In the genomic region with DNA sequence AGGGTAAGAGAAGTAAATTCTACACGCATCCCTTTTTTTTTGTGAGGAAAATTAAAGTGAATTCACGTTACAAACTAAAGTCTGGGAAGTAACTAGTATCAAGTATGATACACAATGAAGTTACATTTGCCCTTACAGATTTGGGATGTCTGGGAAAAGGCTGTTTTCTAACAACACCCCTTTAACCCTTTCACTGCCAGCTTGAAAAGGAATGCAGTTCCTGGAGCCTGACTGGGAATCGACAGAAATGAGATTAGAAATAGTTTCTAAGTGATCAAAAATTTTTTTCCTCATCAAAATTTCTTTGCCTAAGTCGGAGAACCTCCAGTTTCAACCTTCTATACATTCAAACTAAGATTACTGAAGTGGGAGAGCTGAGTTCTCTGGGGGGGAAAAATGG, we compare ENCODE assay signal across 8 mouse cellular contexts. TPM values are rescaled to one million over a fixed set of nuclear protein-coding genes. Genes with fewer than 3 reads are reported as not detected.
DNase-seq lines count a peak whose midpoint lies in the region; ATAC-seq and TF ChIP-seq lines count a peak whose summit lies in the region.

No protein-coding gene starts in this region.

- H3K4me2 ChIP-seq in heart, embryonic 15.5 days = peak overlapping the region; percentile 60

- no peaks in the 10 kb centered on the region for H3K36me3 ChIP-seq in heart, embryonic 15.5 days

- no peak for DNase-seq in layer of hippocampus, adult 2 months (ENCODE audit: low spot score in 2 of 2)
- no peak for DNase-seq in layer of hippocampus, adult 8-10 months (ENCODE audit: low spot score in 2 of 2)
- peak; percentile 47 for DNase-seq in mesoderm, embryonic 11.5 days (ENCODE audit: low read depth, low spot score)
- DNase-seq in thymus, postnatal 10 days (ENCODE audit: low spot score in 2 of 2) = no peak
- DNase-seq in kidney, adult 9 months = no peak
- no peak for DNase-seq in adrenal gland, postnatal 4 days (ENCODE audit: low spot score in 2 of 2)

- H3K9me3 ChIP-seq in heart, embryonic 15.5 days (replicated peaks) = no peaks in the 10 kb centered on the region

- peak overlapping the region; percentile 100 for H3K27ac ChIP-seq in layer of hippocampus, adult 2 months
- H3K27ac ChIP-seq in bone marrow macrophage, adult 2 months (ENCODE audit: insufficient read depth, low read depth, low read length) = no peak overlapping the region
- peak overlapping the region; percentile 94 for H3K27ac ChIP-seq in heart, embryonic 15.5 days

- H3K4me1 ChIP-seq in bone marrow macrophage, adult 2 months (ENCODE audit: control insufficient read depth, insufficient read depth, low read length) = peaks cover 8% of the 10 kb centered on the region
- H3K4me1 ChIP-seq in heart, embryonic 15.5 days (replicated peaks) = peaks cover 31% of the 10 kb centered on the region

- TF ChIP-seq POLR2A in bone marrow macrophage, adult 2 months (IDR thresholded peaks at IDR 0.05; ENCODE audit: borderline replicate concordance, low read depth, low read length) = no peak

- H3K9ac ChIP-seq in heart, embryonic 15.5 days = peak overlapping the region; percentile 97

- WGBS in heart, embryonic 15.5 days = 21% methylated on average over 4 of the region's 4 CpGs

- ATAC-seq in heart, embryonic 15.5 days (replicated peaks; ENCODE audit: insufficient number of reproducible peaks, insufficient read depth, low FRiP score, low read depth) = no peak

- no peaks in the 10 kb centered on the region for H3K27me3 ChIP-seq in heart, embryonic 15.5 days

- H3K4me3 ChIP-seq in layer of hippocampus, adult 2 months = peak overlapping the region; percentile 98
- H3K4me3 ChIP-seq in bone marrow macrophage, adult 2 months (ENCODE audit: insufficient read depth, low read length) = peak overlapping the region; percentile 97
- peak overlapping the region; percentile 91 for H3K4me3 ChIP-seq in heart, embryonic 15.5 days

- no peak for TF ChIP-seq CTCF in layer of hippocampus, adult 2 months (conservative IDR thresholded peaks at IDR 0.05)
- TF ChIP-seq CTCF in bone marrow macrophage, adult 2 months (IDR thresholded peaks at IDR 0.05; ENCODE audit: low read depth, low read length) = no peak

RNA-seq across cellular contexts. Expression of a gene that starts 0.9 kb away (rescaled TPM):
- total RNA-seq in layer of hippocampus, adult 2 months (2021) = 10 to 100 TPM; 77.8 to 80.9 TPM
- 10 to 100 TPM; 73.3 to 81.8 (median 74.5) TPM for total RNA-seq in layer of hippocampus, adult 8-10 months (2022)
- 114 and 117 TPM in 2 replicates for polyA plus RNA-seq in bone marrow macrophage, adult 2 months (2012; ENCODE audit: insufficient read depth, insufficient read length, missing spikeins)
- 261 and 298 TPM in 2 replicates for polyA plus RNA-seq in heart, embryonic 15.5 days (2015; fragmentation: Nextera tagmentation; extraction: Ambion mirVana)
- 100 to 1,000 TPM; 374 to 422 TPM for total RNA-seq in adrenal gland, postnatal 4 days (2021)

RNA-seq across cellular contexts. Expression of a gene that starts 1.0 kb away (rescaled TPM):
- 10 to 100 TPM; 88.4 to 93.2 TPM for total RNA-seq in layer of hippocampus, adult 2 months (2021)
- total RNA-seq in layer of hippocampus, adult 8-10 months (2022) = 100 to 1,000 TPM in 2 of 4 experiments, 10 to 100 TPM in 2; 85.7 to 106 (median 100) TPM
- 67.2 and 75.0 TPM in 2 replicates for polyA plus RNA-seq in bone marrow macrophage, adult 2 months (2012; ENCODE audit: insufficient read depth, insufficient read length, missing spikeins)
- polyA plus RNA-seq in heart, embryonic 15.5 days (2015; fragmentation: Nextera tagmentation; extraction: Ambion mirVana) = 361 and 426 TPM in 2 replicates
- 100 to 1,000 TPM; 407 to 479 TPM for total RNA-seq in adrenal gland, postnatal 4 days (2021)

RNA-seq across cellular contexts. Expression of a gene that starts 48.1 kb away (rescaled TPM):
- total RNA-seq in layer of hippocampus, adult 2 months (2021) = 1 to 10 TPM; 2.0 to 2.6 TPM
- 1 to 10 TPM; 2.0 to 3.2 (median 3.0) TPM for total RNA-seq in layer of hippocampus, adult 8-10 months (2022)
- not detected in 2 replicates for polyA plus RNA-seq in bone marrow macrophage, adult 2 months (2012; ENCODE audit: insufficient read depth, insufficient read length, missing spikeins)
- not detected in 2 replicates for polyA plus RNA-seq in heart, embryonic 15.5 days (2015; fragmentation: Nextera tagmentation; extraction: Ambion mirVana)
- not detected for total RNA-seq in adrenal gland, postnatal 4 days (2021)

RNA-seq across cellular contexts. Expression of a gene that starts 49.1 kb away (rescaled TPM):
- 10 to 100 TPM; 12.7 to 12.9 TPM for total RNA-seq in layer of hippocampus, adult 2 months (2021)
- total RNA-seq in layer of hippocampus, adult 8-10 months (2022) = 10 to 100 TPM; 13.2 to 14.3 (median 13.7) TPM
- polyA plus RNA-seq in bone marrow macrophage, adult 2 months (2012; ENCODE audit: insufficient read depth, insufficient read length, missing spikeins) = not detected in 2 replicates
- polyA plus RNA-seq in heart, embryonic 15.5 days (2015; fragmentation: Nextera tagmentation; extraction: Ambion mirVana) = 0.18 and 0.25 TPM in 2 replicates
- total RNA-seq in adrenal gland, postnatal 4 days (2021) = under 1 TPM; 0.08 to 0.23 TPM

RNA-seq across cellular contexts. Expression of a gene that starts 51.5 kb away (rescaled TPM):
- total RNA-seq in layer of hippocampus, adult 2 months (2021) = not detected
- not detected for total RNA-seq in layer of hippocampus, adult 8-10 months (2022)
- not detected in 2 replicates for polyA plus RNA-seq in bone marrow macrophage, adult 2 months (2012; ENCODE audit: insufficient read depth, insufficient read length, missing spikeins)
- polyA plus RNA-seq in heart, embryonic 15.5 days (2015; fragmentation: Nextera tagmentation; extraction: Ambion mirVana) = 0.25 and 0.46 TPM in 2 replicates
- total RNA-seq in adrenal gland, postnatal 4 days (2021) = under 1 TPM in 1 of 2 experiments, not detected in 1; 0.34 TPM

Comparison
In these comparisons a context has a peak if more than half of its experiments do, and no peak if none do; other contexts are left out.
1. RNA of a gene that starts 0.9 kb away (total RNA-seq): 374 to 422 TPM in adrenal gland, postnatal 4 days; 77.8 to 80.9 TPM in layer of hippocampus, adult 2 months and 73.3 to 81.8 TPM in layer of hippocampus, adult 8-10 months; every median in the first group is over 4 times any median in the second.
2. Peak in every context shown above with its lines, with median percentiles within 50 percentile points of each other: H3K4me3 ChIP-seq.